Mouse (Mus musculus) c-Kit-positive CD71-positive TER-119-positive erythroid progenitor cells, embryonic 14.5 days (primary cell): ENCODE data around the gene Gimap5.
A peak's percentile ranks its signal among the peaks of the same experiment; 100 is the strongest.

Source experiments
- DNase-seq: peaks from one replicate; pipeline ENCODE4 v3.0.0-alpha.2; 2013; ENCODE audit warnings: low spot score

The Gimap5 gene

GRCm38 (mm10) chr6:48740501-48741169 is 5.4 kb upstream of the Gimap5 start:
- DNase-seq: no peak

GRCm38 (mm10) chr6:48741273-48741672 is 4.7 kb upstream of the Gimap5 start:
- DNase-seq: no peak

- no peak for DNase-seq
Measured at GRCm38 (mm10) chr6:48741711-48742206, 4.2 kb upstream of the Gimap5 start.

GRCm38 (mm10) chr6:48742422-48743351 is 3.3 kb upstream of the Gimap5 start:
- no peak for DNase-seq

- DNase-seq: no peak
Measured at GRCm38 (mm10) chr6:48745490-48745889, 507 bp upstream of the Gimap5 start.

- no peak for DNase-seq
Measured at GRCm38 (mm10) chr6:48747091-48747966, 1.3 kb downstream of the Gimap5 start.

- DNase-seq: no peak
Measured at GRCm38 (mm10) chr6:48763567-48764270, 17.7 kb downstream of the Gimap5 start.

GRCm38 (mm10) chr6:48764496-48764895 is 18.5 kb downstream of the Gimap5 start:
- DNase-seq: no peak

- no peak for DNase-seq
Measured at GRCm38 (mm10) chr6:48768178-48768869, 22.3 kb downstream of the Gimap5 start.

- DNase-seq: no peak
Measured at GRCm38 (mm10) chr6:48768933-48769332, 22.9 kb downstream of the Gimap5 start.

GRCm38 (mm10) chr6:48770696-48771095 is 24.7 kb downstream of the Gimap5 start, which contains the start of gene Gimap3:
TSS of gene Gimap3 (minus strand) at chr6:48770851.
- DNase-seq: no peak

- DNase-seq: peak; percentile 40
Measured at GRCm38 (mm10) chr6:48772030-48772429, 26.0 kb downstream of the Gimap5 start.

GRCm38 (mm10) chr6:48784406-48784805 is 38.4 kb downstream of the Gimap5 start:
- DNase-seq: no peak

- no peak for DNase-seq
Measured at GRCm38 (mm10) chr6:48785189-48785588, 39.2 kb downstream of the Gimap5 start.

- no peak for DNase-seq
Measured at GRCm38 (mm10) chr6:48785601-48786000, 39.6 kb downstream of the Gimap5 start.

- DNase-seq: no peak
Measured at GRCm38 (mm10) chr6:48787867-48788266, 41.9 kb downstream of the Gimap5 start.

- no peak for DNase-seq
Measured at GRCm38 (mm10) chr6:48801897-48802296, 55.9 kb downstream of the Gimap5 start.

GRCm38 (mm10) chr6:48803406-48804051 is 57.5 kb downstream of the Gimap5 start:
- no peak for DNase-seq
